Mouse (Mus musculus): ENCODE data around the gene Slc7a5. TPM values are rescaled to one million over a fixed set of nuclear protein-coding genes. Genes with fewer than 3 reads are reported as not detected.

Slc7a5 gene
- total and polyA plus RNA-seq, 3 experiments: 110 to 291 (median 207) TPM

DNA sequence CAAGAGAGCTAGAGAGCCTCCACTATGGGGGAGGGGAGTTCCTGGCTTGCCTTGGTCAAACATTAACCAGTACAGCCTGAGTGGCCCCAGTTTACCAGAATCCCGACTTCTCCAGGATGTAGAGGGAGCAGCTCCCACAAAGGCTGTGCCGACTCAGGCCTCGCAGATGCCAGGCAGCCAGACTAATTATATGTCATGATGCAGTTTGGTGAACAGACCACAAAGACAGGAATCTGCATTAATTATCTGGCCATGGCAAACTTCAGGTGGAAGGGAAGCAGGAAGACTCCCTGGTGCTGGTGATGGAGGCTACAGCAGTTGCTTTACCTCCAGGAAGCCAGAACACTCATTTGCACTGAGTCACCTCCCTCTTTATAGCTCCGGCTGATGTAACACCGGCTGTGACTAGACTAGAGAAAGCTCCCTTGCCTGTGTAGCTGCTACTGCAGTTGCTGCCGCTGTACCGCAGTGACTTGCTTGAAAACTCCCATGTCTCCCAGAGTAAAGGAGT lies 9.6 kb downstream of the Slc7a5 start:
- Histone ChIP-seq H3K4me2 (ENCODE audit: insufficient read depth, low read depth, poor library complexity, severe bottlenecking) (peak overlapping the region; percentile 78), H3K27ac (ENCODE audit: insufficient read depth, low read depth) (peak overlapping the region; percentile 99), H3K27me3 (replicated peaks) (no peaks in the 10 kb centered on the region), H3K9ac (ENCODE audit: insufficient read depth, low read depth) (peak overlapping the region; percentile 96), H3K79me2 (replicated peaks; ENCODE audit: control insufficient read depth, extremely low read depth, insufficient read depth, poor library complexity, severe bottlenecking) (peaks cover 93% of the 10 kb centered on the region), H3K4me3 (replicated peaks in 1 of 3; ENCODE audit: low read depth in 2 of 3, low read length in 2 of 3, poor library complexity in 1 of 3) (peak overlapping the region; percentile 12 to 55 (median 48)), H3K36me3 (replicated peaks in 1 of 2; ENCODE audit: control insufficient read depth in 1 of 2, insufficient read depth in 1 of 2, low read length in 1 of 2) (peaks cover 71 to 91% of the 10 kb centered on the region in 2 experiments), H3K4me1 (ENCODE audit: control insufficient read depth in 1 of 2, insufficient read depth in 2 of 2) (peaks cover 28 to 85% of the 10 kb centered on the region in 2 experiments), H3K9me3 (replicated peaks; ENCODE audit: low read length) (no peaks in the 10 kb centered on the region)
- dilution Hi-C loops (cut with MboI; ENCODE audit: extremely low pct_ligation_motif_present, extremely low pct_unique_long_range_greater_than_20kb, low sequenced_read_pairs) (no loop called here), in situ Hi-C loops (cut with MboI; ENCODE audit: low pct_ligation_motif_present, low pct_unique_long_range_greater_than_20kb, low sequenced_read_pairs) (no loop called here)
- DNase-seq (ENCODE audit: extremely low read depth): peak; percentile 84
- TF ChIP-seq TCF12 (IDR thresholded peaks at IDR 0.05; ENCODE audit: low read depth, low read length) (peak; percentile 25; the same call in 1 of the 2 replicates), SMC3 (IDR thresholded peaks at IDR 0.05; ENCODE audit: low read depth, low read length) (no peak), MEF2A (IDR thresholded peaks at IDR 0.05; ENCODE audit: borderline replicate concordance, low read depth, low read length) (peak; percentile 82; the same call in 1 of the 2 replicates)

GRCm38 (mm10) chr8:121897205-121897604 lies 10.3 kb downstream of the Slc7a5 start:
- no peaks in the 10 kb centered on the region for H3K27me3 ChIP-seq (replicated peaks)
- H3K4me2 ChIP-seq (ENCODE audit: insufficient read depth, low read depth, poor library complexity, severe bottlenecking): peak overlapping the region; percentile 78
- H3K27ac ChIP-seq (ENCODE audit: insufficient read depth, low read depth): peak overlapping the region; percentile 99
- dilution Hi-C loops (cut with MboI; ENCODE audit: extremely low pct_ligation_motif_present, extremely low pct_unique_long_range_greater_than_20kb, low sequenced_read_pairs) (no loop called here), in situ Hi-C loops (cut with MboI; ENCODE audit: low pct_ligation_motif_present, low pct_unique_long_range_greater_than_20kb, low sequenced_read_pairs) (no loop called here)
- peak overlapping the region; percentile 12 to 55 (median 48) for H3K4me3 ChIP-seq (replicated peaks in 1 of 3; ENCODE audit: low read depth in 2 of 3, low read length in 2 of 3, poor library complexity in 1 of 3)
- H3K9ac ChIP-seq (ENCODE audit: insufficient read depth, low read depth): peak overlapping the region; percentile 96
- H3K36me3 ChIP-seq (replicated peaks in 1 of 2; ENCODE audit: control insufficient read depth in 1 of 2, insufficient read depth in 1 of 2, low read length in 1 of 2): peaks cover 73 to 91% of the 10 kb centered on the region in 2 experiments
- peaks cover 93% of the 10 kb centered on the region for H3K79me2 ChIP-seq (replicated peaks; ENCODE audit: control insufficient read depth, extremely low read depth, insufficient read depth, poor library complexity, severe bottlenecking)
- H3K4me1 ChIP-seq (ENCODE audit: control insufficient read depth in 1 of 2, insufficient read depth in 2 of 2): peaks cover 26 to 84% of the 10 kb centered on the region in 2 experiments
- TF ChIP-seq TCF12 (IDR thresholded peaks at IDR 0.05; ENCODE audit: low read depth, low read length) (peak; percentile 89; the same call in 1 of the 2 replicates), CTCF (conservative IDR thresholded peaks at IDR 0.05 in 1 of 2, IDR thresholded peaks at IDR 0.05 in 1 of 2; ENCODE audit: low read depth in 2 of 2, low read length in 2 of 2) (no peak), BHLHE40 (IDR thresholded peaks at IDR 0.05; ENCODE audit: low read depth, low read length) (peak; percentile 71), CHD1 (IDR thresholded peaks at IDR 0.05; ENCODE audit: low read depth, low read length) (0 out of 2 replicates have a peak, but pooled peaks have one; percentile 54), POLR2AphosphoS2 (IDR thresholded peaks at IDR 0.05; ENCODE audit: low read depth, low read length) (0 out of 2 replicates have a peak, but pooled peaks have one; percentile 55)
- no peak for DNase-seq (ENCODE audit: extremely low read depth)
- H3K9me3 ChIP-seq (replicated peaks; ENCODE audit: low read length): no peaks in the 10 kb centered on the region

DNA sequence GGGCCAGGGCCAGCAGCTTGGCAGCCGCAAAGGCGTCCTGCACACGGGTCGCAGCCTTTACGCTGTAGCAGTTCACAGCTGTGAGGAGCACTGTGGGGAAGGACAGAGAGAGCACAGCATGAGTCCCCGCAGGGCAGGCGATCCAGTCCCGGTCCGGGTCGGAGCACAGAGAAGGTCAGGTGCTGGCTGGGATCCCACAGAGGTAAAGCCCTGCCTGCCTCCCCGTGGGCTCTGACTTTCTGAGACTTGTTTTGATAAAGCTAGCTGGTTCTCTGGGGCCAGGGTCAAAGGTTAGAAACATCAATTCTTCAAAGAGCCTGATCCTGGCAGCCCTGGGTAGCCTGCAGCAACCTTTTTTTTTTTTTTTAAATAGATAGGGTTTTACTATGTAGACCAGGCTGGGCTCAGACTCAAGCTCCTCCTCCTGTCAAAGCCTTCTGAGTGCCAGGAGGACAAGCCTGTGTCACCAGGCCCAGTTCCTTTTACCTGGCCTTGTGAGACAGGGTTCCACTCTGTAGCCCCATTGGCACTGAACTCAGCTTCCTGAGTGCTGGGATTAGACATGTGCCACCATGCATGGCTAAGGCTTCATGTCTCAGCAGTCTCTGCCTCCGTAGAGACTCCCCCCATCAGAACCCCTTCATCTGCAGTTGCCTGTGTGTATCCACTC lies 10.9 kb downstream of the Slc7a5 start:
- dilution Hi-C loops (cut with MboI; ENCODE audit: extremely low pct_ligation_motif_present, extremely low pct_unique_long_range_greater_than_20kb, low sequenced_read_pairs): no loop called here
- Histone ChIP-seq H3K27ac (ENCODE audit: insufficient read depth, low read depth) (peak overlapping the region; percentile 99), H3K9ac (ENCODE audit: insufficient read depth, low read depth) (peak overlapping the region; percentile 96; the same call in 1 of the 2 replicates)
- no peak for TF ChIP-seq ETS1 (conservative IDR thresholded peaks at IDR 0.05; ENCODE audit: low read depth, low read length)
- no peak for TF ChIP-seq CHD2 (IDR thresholded peaks at IDR 0.05; ENCODE audit: low read length)
- no peak for TF ChIP-seq HCFC1 (IDR thresholded peaks at IDR 0.05; ENCODE audit: low read depth, low read length)
- TF ChIP-seq ZKSCAN1 (IDR thresholded peaks at IDR 0.05; ENCODE audit: borderline replicate concordance, low read depth, low read length): no peak
- TF ChIP-seq POLR2AphosphoS2 (IDR thresholded peaks at IDR 0.05; ENCODE audit: low read depth, low read length): no peak; the same call in 1 of the 2 replicates
- TF ChIP-seq TBP (conservative IDR thresholded peaks at IDR 0.05; ENCODE audit: low read depth, low read length): no peak
- TF ChIP-seq IRF4 (IDR thresholded peaks at IDR 0.05; ENCODE audit: low read depth, low read length): no peak
- no peak for TF ChIP-seq PAX5 (IDR thresholded peaks at IDR 0.05; ENCODE audit: low read length)
- TF ChIP-seq MXI1 (IDR thresholded peaks at IDR 0.05; ENCODE audit: low read depth, low read length): no peak
- TF ChIP-seq NELFE (IDR thresholded peaks at IDR 0.05; ENCODE audit: low read depth, low read length): no peak
- no peak for TF ChIP-seq NRF1 (IDR thresholded peaks at IDR 0.05; ENCODE audit: low read depth, low read length)
- no peak for TF ChIP-seq JUN (IDR thresholded peaks at IDR 0.05; ENCODE audit: insufficient read depth, low read depth, low read length)
- no peak for TF ChIP-seq ELF1 (IDR thresholded peaks at IDR 0.05; ENCODE audit: low read depth, low read length)
- TF ChIP-seq ZC3H11A (IDR thresholded peaks at IDR 0.05; ENCODE audit: low read depth, low read length): no peak
- TF ChIP-seq JUND (conservative IDR thresholded peaks at IDR 0.05; ENCODE audit: low read depth, low read length): no peak
- no peak for TF ChIP-seq ZNF384 (IDR thresholded peaks at IDR 0.05; ENCODE audit: low read depth, low read length)
- no peak for TF ChIP-seq MAZ (IDR thresholded peaks at IDR 0.05; ENCODE audit: low read depth, low read length)

More for the DNA sequence above, 10.9 kb downstream of the Slc7a5 start:
- H3K79me2 ChIP-seq (replicated peaks; ENCODE audit: control insufficient read depth, extremely low read depth, insufficient read depth, poor library complexity, severe bottlenecking): peaks cover 93% of the 10 kb centered on the region
- H3K4me2 ChIP-seq (ENCODE audit: insufficient read depth, low read depth, poor library complexity, severe bottlenecking): 0 out of 2 replicates have a peak overlapping the region, but pooled peaks have one; percentile 78
- no peaks in the 10 kb centered on the region for H3K9me3 ChIP-seq (replicated peaks; ENCODE audit: low read length)
- DNase-seq (ENCODE audit: extremely low read depth): no peak
- no peak overlapping the region for H3K4me3 ChIP-seq (replicated peaks in 1 of 3; ENCODE audit: low read depth in 2 of 3, low read length in 2 of 3, poor library complexity in 1 of 3)
- H3K27me3 ChIP-seq (replicated peaks): no peaks in the 10 kb centered on the region
- in situ Hi-C loops (cut with MboI; ENCODE audit: low pct_ligation_motif_present, low pct_unique_long_range_greater_than_20kb, low sequenced_read_pairs): no loop called here
- peaks cover 26 to 80% of the 10 kb centered on the region in 2 experiments for H3K4me1 ChIP-seq (ENCODE audit: control insufficient read depth in 1 of 2, insufficient read depth in 2 of 2)
- H3K36me3 ChIP-seq (replicated peaks in 1 of 2; ENCODE audit: control insufficient read depth in 1 of 2, insufficient read depth in 1 of 2, low read length in 1 of 2): peaks cover 74 to 91% of the 10 kb centered on the region in 2 experiments

All from CH12.LX (cell line).